Mouse (Mus musculus): ENCODE data around the gene Gm9046. TPM values are rescaled to one million over a fixed set of nuclear protein-coding genes. Genes with fewer than 3 reads are reported as not detected.

The Gm9046 gene
- polyA plus RNA-seq (2012; rRNA removed) = not detected in 2 replicates

DNA sequence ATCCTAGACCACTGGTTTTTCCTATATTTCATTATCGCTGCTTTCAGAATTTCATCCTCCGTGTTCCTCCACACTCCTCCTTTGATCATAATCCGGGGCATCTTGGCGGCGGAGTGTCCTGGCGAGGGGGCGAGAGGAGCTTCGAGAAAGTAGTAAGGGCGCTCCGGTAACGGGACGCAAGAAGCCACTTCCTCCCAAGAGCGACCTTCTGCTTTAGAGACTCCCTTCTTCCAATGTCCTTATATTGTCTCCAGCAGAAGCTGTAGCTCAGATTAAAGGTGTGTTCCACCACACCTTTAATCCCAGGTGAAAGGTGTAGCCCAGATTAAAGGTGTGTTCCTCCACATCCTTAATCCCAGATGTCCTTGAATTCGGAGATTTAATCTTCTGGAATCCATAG lies at the start of gene Gm9046:
Gm9046 (minus strand) TSS at position 101 of the 400 bp plus-strand sequence.

DNA sequence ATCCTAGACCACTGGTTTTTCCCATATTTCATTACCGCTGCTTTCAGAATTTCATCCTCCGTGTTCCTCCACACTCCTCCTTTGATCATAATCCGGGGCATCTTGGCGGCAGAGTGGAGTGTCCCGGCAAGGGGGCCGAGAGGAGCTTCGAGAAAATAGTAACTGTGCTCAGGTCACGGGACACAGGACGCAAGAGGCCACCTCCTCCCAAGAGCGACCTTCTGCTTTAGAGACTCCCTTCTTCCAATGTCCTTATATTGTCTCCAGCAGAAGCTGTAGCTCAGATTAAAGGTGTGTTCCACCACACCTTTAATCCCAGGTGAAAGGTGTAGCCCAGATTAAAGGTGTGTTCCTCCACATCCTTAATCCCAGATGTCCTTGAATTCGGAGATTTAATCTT lies 10.9 kb upstream of the Gm9046 start, which contains the start of gene Gm9049:
Gm9049 (minus strand) TSS at position 101 of the 400 bp plus-strand sequence.

DNA sequence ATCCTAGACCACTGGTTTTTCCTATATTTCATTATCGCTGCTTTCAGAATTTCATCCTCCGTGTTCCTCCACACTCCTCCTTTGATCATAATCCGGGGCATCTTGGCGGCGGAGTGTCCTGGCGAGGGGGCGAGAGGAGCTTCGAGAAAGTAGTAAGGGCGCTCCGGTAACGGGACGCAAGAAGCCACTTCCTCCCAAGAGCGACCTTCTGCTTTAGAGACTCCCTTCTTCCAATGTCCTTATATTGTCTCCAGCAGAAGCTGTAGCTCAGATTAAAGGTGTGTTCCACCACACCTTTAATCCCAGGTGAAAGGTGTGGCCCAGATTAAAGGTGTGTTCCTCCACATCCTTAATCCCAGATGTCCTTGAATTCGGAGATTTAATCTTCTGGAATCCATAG lies 5.5 kb upstream of the Gm9046 start, which contains the start of gene Gm9048:
Gm9048 (minus strand) TSS at position 101 of the 400 bp plus-strand sequence.

DNA sequence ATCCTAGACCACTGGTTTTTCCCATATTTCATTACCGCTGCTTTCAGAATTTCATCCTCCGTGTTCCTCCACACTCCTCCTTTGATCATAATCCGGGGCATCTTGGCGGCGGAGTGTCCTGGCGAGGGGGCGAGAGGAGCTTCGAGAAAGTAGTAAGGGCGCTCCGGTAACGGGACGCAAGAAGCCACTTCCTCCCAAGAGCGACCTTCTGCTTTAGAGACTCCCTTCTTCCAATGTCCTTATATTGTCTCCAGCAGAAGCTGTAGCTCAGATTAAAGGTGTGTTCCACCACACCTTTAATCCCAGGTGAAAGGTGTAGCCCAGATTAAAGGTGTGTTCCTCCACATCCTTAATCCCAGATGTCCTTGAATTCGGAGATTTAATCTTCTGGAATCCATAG lies 5.3 kb downstream of the Gm9046 start, which contains the start of gene Gm9045:
Gm9045 (minus strand) TSS at position 101 of the 400 bp plus-strand sequence.

DNA sequence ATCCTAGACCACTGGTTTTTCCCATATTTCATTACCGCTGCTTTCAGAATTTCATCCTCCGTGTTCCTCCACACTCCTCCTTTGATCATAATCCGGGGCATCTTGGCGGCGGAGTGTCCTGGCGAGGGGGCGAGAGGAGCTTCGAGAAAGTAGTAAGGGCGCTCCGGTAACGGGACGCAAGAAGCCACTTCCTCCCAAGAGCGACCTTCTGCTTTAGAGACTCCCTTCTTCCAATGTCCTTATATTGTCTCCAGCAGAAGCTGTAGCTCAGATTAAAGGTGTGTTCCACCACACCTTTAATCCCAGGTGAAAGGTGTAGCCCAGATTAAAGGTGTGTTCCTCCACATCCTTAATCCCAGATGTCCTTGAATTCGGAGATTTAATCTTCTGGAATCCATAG lies 10.7 kb downstream of the Gm9046 start, which contains the start of gene Gm9044:
Gm9044 (minus strand) TSS at position 101 of the 400 bp plus-strand sequence.

DNA sequence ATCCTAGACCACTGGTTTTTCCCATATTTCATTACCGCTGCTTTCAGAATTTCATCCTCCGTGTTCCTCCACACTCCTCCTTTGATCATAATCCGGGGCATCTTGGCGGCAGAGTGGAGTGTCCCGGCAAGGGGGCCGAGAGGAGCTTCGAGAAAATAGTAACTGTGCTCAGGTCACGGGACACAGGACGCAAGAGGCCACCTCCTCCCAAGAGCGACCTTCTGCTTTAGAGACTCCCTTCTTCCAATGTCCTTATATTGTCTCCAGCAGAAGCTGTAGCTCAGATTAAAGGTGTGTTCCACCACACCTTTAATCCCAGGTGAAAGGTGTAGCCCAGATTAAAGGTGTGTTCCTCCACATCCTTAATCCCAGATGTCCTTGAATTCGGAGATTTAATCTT lies 16.2 kb downstream of the Gm9046 start, which contains the start of gene Gm9040:
Gm9040 (minus strand) TSS at position 101 of the 400 bp plus-strand sequence.

DNA sequence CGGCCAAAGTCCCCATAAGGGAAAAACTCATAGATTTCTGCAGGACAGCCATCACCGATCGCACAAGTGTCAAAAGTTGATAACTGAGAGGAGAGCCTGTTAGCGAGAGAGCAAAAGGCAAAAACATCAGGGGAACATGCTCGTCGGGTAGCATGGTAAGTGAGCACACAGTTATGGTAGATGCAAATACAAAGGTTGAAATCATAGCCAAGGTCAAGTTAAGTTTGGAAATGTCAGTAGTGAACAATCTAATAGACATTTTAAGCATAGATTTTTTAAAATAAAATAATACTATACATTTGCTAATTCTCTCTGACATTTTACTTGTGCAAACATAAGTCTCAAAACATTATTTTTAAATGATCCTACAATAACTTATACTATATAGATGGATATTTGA lies 48.1 kb downstream of the Gm9046 start, which contains the start of gene Iltifb:
Iltifb (minus strand) TSS at position 101 of the 400 bp plus-strand sequence.

Other genes with a start within 250 kb of the Gm9046 start
- 4.3 and 4.4 TPM in 2 replicates for gene Mdm1, start 201.4 kb downstream of the Gm9046 start, polyA plus RNA-seq (2012; rRNA removed)
- not detected in 2 replicates for gene Il22, start 138.3 kb downstream of the Gm9046 start, polyA plus RNA-seq (2012; rRNA removed)
- gene Gm32717, start 102.5 kb downstream of the Gm9046 start, polyA plus RNA-seq (2012; rRNA removed) = 0.01 TPM in 1 of 2 replicates, not detected in the other
- 0.01 TPM in 1 of 2 replicates, not detected in the other for gene Gm32802, start 84.6 kb downstream of the Gm9046 start, polyA plus RNA-seq (2012; rRNA removed)
- not detected in 2 replicates for gene Iltifb, start 48.2 kb downstream of the Gm9046 start, polyA plus RNA-seq (2012; rRNA removed)
- gene Gm9040, start 16.3 kb downstream of the Gm9046 start, polyA plus RNA-seq (2012; rRNA removed) = not detected in 2 replicates
- not detected in 2 replicates for gene Gm9044, start 10.8 kb downstream of the Gm9046 start, polyA plus RNA-seq (2012; rRNA removed)
- gene Gm9045, start 5.4 kb downstream of the Gm9046 start, polyA plus RNA-seq (2012; rRNA removed) = not detected in 2 replicates
- not detected in 2 replicates for gene Gm9048, start 5.4 kb upstream of the Gm9046 start, polyA plus RNA-seq (2012; rRNA removed)
- gene Gm9049, start 10.8 kb upstream of the Gm9046 start, polyA plus RNA-seq (2012; rRNA removed) = not detected in 2 replicates
- gene Ifng, start 97.8 kb upstream of the Gm9046 start, polyA plus RNA-seq (2012; rRNA removed) = 0.03 and 0.11 TPM in 2 replicates